Mouse (Mus musculus) stomach, postnatal 0 days (tissue): ENCODE data around the gene Fgf11. TPM values are rescaled to one million over a fixed set of nuclear protein-coding genes. Genes with fewer than 3 reads are reported as not detected.

Experiments used
- ATAC-seq: fragments of 200-750 bp; cut with Nextera tagmentation; 2 replicates; pipeline ENCODE4 v1.8.0; 2017; ENCODE audit not compliant: low FRiP score, low TSS enrichment
- DNase-seq: peaks from one replicate; pipeline ENCODE4 v3.0.0-alpha.2; 2016; ENCODE audit warnings: low spot score
- H3K27ac ChIP-seq: fragments of 300-500 bp; sonication (generic); replicated peaks from 2 replicates; pipeline ENCODE4 v1.5.1; 2014; ENCODE audit warnings: mild to moderate bottlenecking, control low read depth
- H3K27me3 ChIP-seq: fragments of 300-500 bp; sonication (generic); 2 replicates; pipeline ENCODE4 v1.6.1; 2014; ENCODE audit warnings: low read length; ENCODE audit not compliant: control insufficient read depth, insufficient read depth
- H3K36me3 ChIP-seq: fragments of 300-500 bp; sonication (generic); 2 replicates; pipeline ENCODE4 v1.6.1; 2014; ENCODE audit warnings: low read length, mixed read lengths; ENCODE audit not compliant: control insufficient read depth, insufficient read depth
- H3K4me1 ChIP-seq: fragments of 300-500 bp; sonication (generic); replicated peaks from 2 replicates; pipeline ENCODE4 v1.6.1; 2014; ENCODE audit warnings: antibody characterized with exemption; ENCODE audit not compliant: control insufficient read depth, insufficient read depth
- H3K4me2 ChIP-seq: fragments of 300-500 bp; sonication (generic); replicated peaks from 2 replicates; pipeline ENCODE4 v1.6.1; 2014; ENCODE audit warnings: low read depth, mild to moderate bottlenecking, control low read depth, moderate library complexity
- H3K4me3 ChIP-seq: fragments of 300-500 bp; sonication (generic); 2 replicates; pipeline ENCODE4 v1.5.1; 2014; ENCODE audit warnings: low read depth, low read length, control low read depth
- H3K9ac ChIP-seq: fragments of 300-500 bp; sonication (generic); 2 replicates; pipeline ENCODE4 v1.6.1; 2014; ENCODE audit warnings: mild to moderate bottlenecking, low read length, control low read depth, mixed read lengths
- H3K9me3 ChIP-seq: fragments of 300-500 bp; sonication (generic); 2 replicates; pipeline ENCODE4 v1.6.1; 2016; ENCODE audit warnings: low read length; ENCODE audit not compliant: control insufficient read depth
- CTCF ChIP-seq: IDR thresholded peaks from 2 replicates; pipeline ENCODE4 v1.5.1; 2016; ENCODE audit warnings: antibody characterized with exemption, low read depth, mild to moderate bottlenecking, moderate library complexity
- EP300 ChIP-seq: optimal IDR thresholded peaks from 2 replicates; pipeline ENCODE3; 2016; ENCODE audit warnings: antibody characterized with exemption
- WGBS: fragments of 180-500 bp; shearing (Covaris S2); extraction: QIAGEN DNeasy Blood & Tissue Kit; methylation state at CpG from one replicate; pipeline ENCODE4 v1.1.7; 2014; 5-methylcytosine and 5-hydroxymethylcytosine counted together
- polyA plus RNA-seq: library from polyadenylated mRNA; unstranded; fragments of >200 nt; fragmentation: Nextera tagmentation; extraction: Ambion mirVana; gene quantifications from 2 replicates; pipeline ENCODE4 v1.2.1, GENCODE M21; 2015

The Fgf11 gene
- polyA plus RNA-seq, 1 experiment from 2014 or later = 0.67 TPM

- no peak overlapping the region for H3K27ac ChIP-seq
- no peak overlapping the region for H3K4me2 ChIP-seq
- H3K36me3 ChIP-seq = no peaks in the 10 kb centered on the region
- 0 out of 2 replicates have a peak overlapping the region, but pooled peaks have one; percentile 4 for H3K9ac ChIP-seq
- H3K4me1 ChIP-seq = peaks cover 5% of the 10 kb centered on the region; the same call in 1 of the 2 replicates
- no peaks in the 10 kb centered on the region for H3K9me3 ChIP-seq
- no peak overlapping the region for H3K4me3 ChIP-seq
- DNase-seq (no peak), ATAC-seq (no peak)
- H3K27me3 ChIP-seq = no peaks in the 10 kb centered on the region
- 94% methylated on average over 7 of the region's 7 CpGs for WGBS
- TF ChIP-seq EP300 = no peak
- no peak for TF ChIP-seq CTCF
Observed at GRCm38 (mm10) chr11:69760901-69761200, 40.8 kb downstream of the Fgf11 start.

- peaks cover 5% of the 10 kb centered on the region; the same call in 1 of the 2 replicates for H3K4me1 ChIP-seq
- no peaks in the 10 kb centered on the region for H3K36me3 ChIP-seq
- H3K9me3 ChIP-seq = no peaks in the 10 kb centered on the region
- H3K4me2 ChIP-seq = peak overlapping the region; percentile 70
- TF ChIP-seq EP300 (no peak), CTCF (no peak)
- DNase-seq (no peak), ATAC-seq (no peak)
- H3K4me3 ChIP-seq = no peak overlapping the region
- H3K27ac ChIP-seq = peak overlapping the region; percentile 96
- no peaks in the 10 kb centered on the region for H3K27me3 ChIP-seq
- WGBS = 81% methylated on average over 14 of the region's 14 CpGs
- 0 out of 2 replicates have a peak overlapping the region, but pooled peaks have one; percentile 4 for H3K9ac ChIP-seq
Observed at GRCm38 (mm10) chr11:69760160-69760900, 41.3 kb downstream of the Fgf11 start.

GRCm38 (mm10) chr11:69758971-69759721 lies 42.5 kb downstream of the Fgf11 start:
- no peaks in the 10 kb centered on the region for H3K27me3 ChIP-seq
- no peaks in the 10 kb centered on the region for H3K9me3 ChIP-seq
- peak overlapping the region; percentile 96 for H3K27ac ChIP-seq
- H3K9ac ChIP-seq = peak overlapping the region; percentile 63
- H3K4me3 ChIP-seq = peak overlapping the region; percentile 54
- H3K36me3 ChIP-seq = no peaks in the 10 kb centered on the region
- TF ChIP-seq EP300 (no peak), CTCF (no peak)
- H3K4me1 ChIP-seq = peaks cover 5% of the 10 kb centered on the region; the same call in 1 of the 2 replicates
- WGBS = under 1% methylated on average over 37 of the region's 37 CpGs
- ATAC-seq (peak; percentile 86), DNase-seq (peak; percentile 94)
- H3K4me2 ChIP-seq = peak overlapping the region; percentile 70

GRCm38 (mm10) chr11:69758478-69758970 lies 43.1 kb downstream of the Fgf11 start, which contains the start of gene Polr2a:
Gene Polr2a (minus strand): TSS chr11:69758637.
- TF ChIP-seq CTCF (peak; percentile 4; the same call in 1 of the 2 replicates), EP300 (no peak)
- H3K4me3 ChIP-seq = peak within 1 kb of the TSS; percentile 54
- DNase-seq (peak; percentile 98), ATAC-seq (peak; percentile 95)
- peaks cover 5% of the 10 kb centered on the region; the same call in 1 of the 2 replicates for H3K4me1 ChIP-seq
- H3K9me3 ChIP-seq = no peaks in the 10 kb centered on the region
- WGBS = under 1% methylated on average over 35 of the region's 36 CpGs
- H3K4me2 ChIP-seq = peak within 1 kb of the TSS; percentile 70
- no peaks in the 10 kb centered on the region for H3K27me3 ChIP-seq
- H3K27ac ChIP-seq = peak within 1 kb of the TSS; percentile 96
- no peaks in the 10 kb centered on the region for H3K36me3 ChIP-seq
- H3K9ac ChIP-seq = peak within 1 kb of the TSS; percentile 74

GRCm38 (mm10) chr11:69758090-69758456 lies 43.6 kb downstream of the Fgf11 start:
- TF ChIP-seq EP300 (no peak), CTCF (0 out of 2 replicates have a peak, but pooled peaks have one; percentile 0)
- DNase-seq = peak; percentile 95
- Histone ChIP-seq H3K9me3 (no peaks in the 10 kb centered on the region), H3K4me1 (peaks cover 5% of the 10 kb centered on the region), H3K4me3 (peak overlapping the region; percentile 54), H3K36me3 (no peaks in the 10 kb centered on the region), H3K4me2 (peak overlapping the region; percentile 68), H3K27me3 (no peaks in the 10 kb centered on the region), H3K27ac (peak overlapping the region; percentile 96), H3K9ac (peak overlapping the region; percentile 74)
- under 1% methylated on average over 26 of the region's 26 CpGs for WGBS
- peak; percentile 89 for ATAC-seq
